ENCODE assay signal across 19 mouse cellular contexts in genomic region chr19:48503896-48504620, GRCm38 (mm10).
A peak's percentile ranks its signal among the peaks of the same experiment; 100 is the strongest.
DNase-seq lines count a peak whose midpoint lies in the region; ATAC-seq and TF ChIP-seq lines count a peak whose summit lies in the region.
"Had no signal": no experiment of that assay in that cellular context is flagged by ENCODE, and none has a peak within 500 bp of the region (broad histone marks: within the 10 kb centered on the region; RNA-seq: fewer than 3 reads in every experiment).

No protein-coding gene starts in this region.

- DNase-seq in cerebellum, adult 18-20 months = no peak
- peak; percentile 9 for DNase-seq in kidney, adult 2 months
- DNase-seq in kidney, postnatal 14 days = peak; percentile 6
- no peak for DNase-seq in kidney, postnatal 25 days
- DNase-seq in cerebellum, postnatal 14 days = peak; percentile 76 to 81
- DNase-seq: adrenal gland, adult 8-10 months; adrenal gland, postnatal 36 days; B cell, adult 2 months; gastrocnemius, postnatal 36 days; heart, adult 11 months; heart, postnatal 36 days had no signal

- ATAC-seq in cerebellum, adult (ENCODE audit: insufficient number of reproducible peaks, low FRiP score, low TSS enrichment) = 0 out of 2 replicates have a peak, but pooled peaks have one; percentile 32
- ATAC-seq in kidney, embryonic 15.5 days (replicated peaks; ENCODE audit: low FRiP score) = no peak
- ATAC-seq: CD4-positive, CD25-positive, alpha-beta regulatory T cell, adult 4 months; forebrain, embryonic 15.5 days had no signal

- no peaks in the 10 kb centered on the region for H3K9me3 ChIP-seq in kidney, embryonic 15.5 days (replicated peaks)
- H3K9me3 ChIP-seq: embryonic facial prominence, embryonic 12.5 days; forebrain, embryonic 15.5 days; heart, embryonic 13.5 days; hindbrain, embryonic 15.5 days had no signal

- H3K4me3 ChIP-seq in kidney, adult 2 months (ENCODE audit: insufficient read depth, low read depth, low read length) = no peak overlapping the region
- H3K4me3 ChIP-seq in kidney, embryonic 15.5 days (replicated peaks) = no peak overlapping the region
- H3K4me3 ChIP-seq: embryonic facial prominence, embryonic 12.5 days; forebrain, embryonic 15.5 days; heart, embryonic 13.5 days; hindbrain, embryonic 15.5 days had no signal

- no peaks in the 10 kb centered on the region for H3K4me1 ChIP-seq in kidney, adult 2 months (ENCODE audit: control insufficient read depth, insufficient read depth, low read length)
- 0 out of 2 replicates have a peak, but pooled peaks cover 5% of the 10 kb centered on the region for H3K4me1 ChIP-seq in kidney, embryonic 15.5 days
- H3K4me1 ChIP-seq: embryonic facial prominence, embryonic 12.5 days; forebrain, embryonic 15.5 days; heart, embryonic 13.5 days; hindbrain, embryonic 15.5 days had no signal

- 39% methylated on average over 2 of the region's 2 CpGs for WGBS in kidney, adult 2 months
- 42% methylated on average over 2 of the region's 2 CpGs for WGBS in kidney, embryonic 15.5 days

- H3K36me3 ChIP-seq in kidney, adult 2 months (ENCODE audit: control insufficient read depth, insufficient read depth, low read length) = no peaks in the 10 kb centered on the region
- no peaks in the 10 kb centered on the region for H3K36me3 ChIP-seq in kidney, embryonic 15.5 days
- H3K36me3 ChIP-seq: embryonic facial prominence, embryonic 12.5 days; forebrain, embryonic 15.5 days; G1E; heart, embryonic 13.5 days; hindbrain, embryonic 15.5 days had no signal

- H3K9ac ChIP-seq in kidney, embryonic 15.5 days = no peak overlapping the region
- H3K9ac ChIP-seq: embryonic facial prominence, embryonic 12.5 days; forebrain, embryonic 15.5 days; heart, embryonic 13.5 days; hindbrain, embryonic 15.5 days had no signal

- H3K4me2 ChIP-seq in kidney, embryonic 15.5 days = no peak overlapping the region
- H3K4me2 ChIP-seq: embryonic facial prominence, embryonic 12.5 days; forebrain, embryonic 15.5 days; heart, embryonic 13.5 days; hindbrain, embryonic 15.5 days had no signal

- TF ChIP-seq POLR2A in kidney, adult 2 months (IDR thresholded peaks at IDR 0.05; ENCODE audit: low read depth, low read length) = no peak

- H3K27ac ChIP-seq in kidney, adult 2 months (ENCODE audit: insufficient read depth, low read depth, low read length) = no peak overlapping the region
- H3K27ac ChIP-seq in kidney, embryonic 15.5 days = no peak overlapping the region
- H3K27ac ChIP-seq: embryonic facial prominence, embryonic 12.5 days; forebrain, embryonic 15.5 days; heart, embryonic 13.5 days; hindbrain, embryonic 15.5 days had no signal

- no peak for TF ChIP-seq CTCF in kidney, adult 2 months (conservative IDR thresholded peaks at IDR 0.05; ENCODE audit: insufficient read depth, insufficient read length, low read depth, low read length)

- H3K27me3 ChIP-seq in kidney, adult 2 months (replicated peaks; ENCODE audit: control insufficient read depth, insufficient read depth, low read length) = no peaks in the 10 kb centered on the region
- no peaks in the 10 kb centered on the region for H3K27me3 ChIP-seq in kidney, embryonic 15.5 days
- H3K27me3 ChIP-seq: embryonic facial prominence, embryonic 12.5 days; forebrain, embryonic 15.5 days; heart, embryonic 13.5 days; hindbrain, embryonic 15.5 days had no signal

Comparison
In these comparisons a context has a peak if more than half of its experiments do, and no peak if none do; other contexts are left out.
1. DNase-seq: peak in kidney, adult 2 months (single experiment), kidney, postnatal 14 days (single experiment) and cerebellum, postnatal 14 days (2 of 2); none in cerebellum, adult 18-20 months (0 of 2) and kidney, postnatal 25 days (0 of 2).